Mouse (Mus musculus) monocyte, adult 5-6 weeks (primary cell): Measurements from ENCODE around the gene Il25. TPM values are rescaled to one million over a fixed set of nuclear protein-coding genes. Genes with fewer than 3 reads are reported as not detected.

Experiments
- ATAC-seq: fragments of 153-309, 156-312 bp; replicated peaks from 2 replicates; pipeline ENCODE4 v1.8.0; 2017; ENCODE audit warnings: mild to moderate bottlenecking; ENCODE audit not compliant: low TSS enrichment, insufficient number of reproducible peaks, severe bottlenecking, poor library complexity, low FRiP score
- total RNA-seq: library from RNA; stranded (forward); fragments of 200-1000, 200-491, 200-594 nt; gene quantifications from 3 replicates; pipeline ENCODE4 v1.2.3, GENCODE M21; 2017

The Il25 gene
- total RNA-seq, 1 experiment from 2014 or later, result not detected

DNA sequence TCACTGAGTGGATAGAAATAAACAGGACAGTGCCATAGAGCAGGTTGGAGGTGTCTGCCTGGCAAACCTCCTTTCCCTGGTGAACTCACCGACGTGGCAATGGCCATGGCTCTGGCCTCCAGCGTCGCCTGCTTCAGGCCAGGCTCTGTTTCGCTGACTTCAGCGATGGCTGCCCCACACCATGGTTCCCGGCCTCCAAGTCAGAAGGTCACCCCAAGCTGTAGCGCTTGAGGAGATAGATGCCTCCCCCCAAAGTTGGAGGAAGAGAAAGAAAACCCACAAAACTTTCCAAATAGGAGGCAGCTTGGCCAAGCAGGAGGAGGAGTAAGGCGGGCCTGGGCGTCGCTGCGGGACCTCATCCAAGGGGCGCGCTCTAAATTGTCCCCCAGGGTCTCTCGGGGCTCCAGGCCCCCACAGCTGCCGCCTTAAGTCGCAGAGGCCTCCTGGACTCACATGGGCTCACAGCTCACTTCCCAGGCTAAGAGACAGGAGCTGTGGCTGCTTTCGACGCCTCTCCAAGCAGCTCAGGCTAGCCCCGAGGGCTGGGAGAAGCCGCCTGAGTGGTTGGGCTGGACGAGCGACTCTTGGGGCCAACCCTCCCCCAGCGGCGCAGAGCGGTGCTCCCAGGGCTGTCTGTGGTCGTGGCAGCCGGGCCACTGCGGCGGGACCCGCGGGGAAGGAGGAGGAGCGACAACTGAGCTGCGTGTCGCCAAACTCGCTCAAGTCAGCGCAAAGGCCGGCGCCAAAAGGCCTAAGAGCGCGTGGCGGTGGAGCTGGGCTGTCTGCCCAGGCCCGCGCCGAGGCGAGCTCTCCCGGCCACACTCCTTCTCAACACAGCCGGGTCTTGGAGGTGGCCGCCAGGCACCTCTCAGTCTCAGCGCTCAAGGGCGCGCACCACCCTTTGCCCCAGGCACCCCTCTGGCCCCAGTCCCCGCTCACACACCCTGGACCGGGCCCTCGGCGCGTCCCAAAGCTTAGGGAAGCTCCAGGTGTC is 6.8 kb upstream of the Il25 start, which contains the start of gene Efs:
Gene Efs, minus strand, starts transcription at position 778 of the 994 bp plus-strand sequence.
- no peak for ATAC-seq

DNA sequence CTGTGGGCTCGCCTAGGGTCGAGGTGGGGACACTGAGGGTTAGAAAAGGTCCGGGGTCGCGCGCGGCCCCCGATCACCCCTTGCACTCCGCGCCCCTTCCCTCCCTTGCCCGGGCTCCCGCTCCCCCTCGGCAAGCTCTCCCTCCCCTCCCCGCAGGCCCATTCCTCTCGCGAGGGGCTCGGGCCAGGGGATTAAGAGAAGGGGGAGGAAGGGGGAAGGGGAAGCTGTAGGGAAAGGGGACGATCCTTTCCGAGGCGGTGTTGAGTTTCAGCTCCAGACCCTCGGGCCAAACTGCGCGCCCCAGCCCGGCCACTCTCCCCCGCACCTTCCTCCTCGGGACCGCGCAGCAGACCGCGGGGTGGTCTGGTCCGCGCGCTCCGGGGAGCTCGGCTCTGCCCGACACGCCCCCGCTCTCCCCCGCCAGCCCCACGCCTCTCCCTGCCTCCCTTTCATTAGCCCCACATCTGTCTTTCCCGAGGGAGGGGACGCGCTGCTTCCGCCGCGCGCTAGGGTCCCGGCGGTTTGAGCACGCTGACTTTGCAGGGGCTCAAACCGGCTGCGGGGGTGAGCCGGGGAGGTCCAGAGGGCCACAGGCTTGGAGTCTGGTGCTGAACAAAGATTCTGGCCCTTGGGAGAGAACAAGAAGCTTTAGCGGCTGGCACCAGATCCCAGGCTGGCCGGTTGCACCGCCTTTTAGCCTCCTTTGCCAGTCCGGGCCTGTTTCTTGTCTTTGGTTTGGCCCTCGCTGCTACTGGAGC is 5.9 kb upstream of the Il25 start:
- ATAC-seq, result no peak

DNA sequence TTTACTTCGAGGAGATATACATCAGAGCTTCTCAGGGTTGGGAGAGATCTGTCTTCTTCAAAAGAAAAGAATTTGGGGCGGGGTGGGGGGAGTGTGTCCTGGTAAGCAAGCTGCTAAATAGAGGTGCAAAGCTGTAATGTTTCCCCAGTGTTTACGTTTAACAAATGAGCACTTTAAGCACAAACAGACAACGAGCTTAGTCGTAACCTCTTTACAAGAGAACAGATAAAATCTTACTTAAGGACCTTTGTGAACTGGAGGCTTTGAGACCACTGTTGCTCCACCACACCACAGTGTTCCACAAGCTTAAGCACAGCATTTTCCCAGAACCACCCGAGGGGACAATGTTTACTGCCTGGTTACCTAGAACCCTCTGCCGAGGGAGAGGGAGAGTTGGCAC is 5.2 kb upstream of the Il25 start:
- no peak for ATAC-seq

GRCm38 (mm10) chr14:54929801-54930200 is 2.7 kb upstream of the Il25 start:
- ATAC-seq, result no peak

- no peak for ATAC-seq
Observed at GRCm38 (mm10) chr14:54930431-54930830, 2.1 kb upstream of the Il25 start.

DNA sequence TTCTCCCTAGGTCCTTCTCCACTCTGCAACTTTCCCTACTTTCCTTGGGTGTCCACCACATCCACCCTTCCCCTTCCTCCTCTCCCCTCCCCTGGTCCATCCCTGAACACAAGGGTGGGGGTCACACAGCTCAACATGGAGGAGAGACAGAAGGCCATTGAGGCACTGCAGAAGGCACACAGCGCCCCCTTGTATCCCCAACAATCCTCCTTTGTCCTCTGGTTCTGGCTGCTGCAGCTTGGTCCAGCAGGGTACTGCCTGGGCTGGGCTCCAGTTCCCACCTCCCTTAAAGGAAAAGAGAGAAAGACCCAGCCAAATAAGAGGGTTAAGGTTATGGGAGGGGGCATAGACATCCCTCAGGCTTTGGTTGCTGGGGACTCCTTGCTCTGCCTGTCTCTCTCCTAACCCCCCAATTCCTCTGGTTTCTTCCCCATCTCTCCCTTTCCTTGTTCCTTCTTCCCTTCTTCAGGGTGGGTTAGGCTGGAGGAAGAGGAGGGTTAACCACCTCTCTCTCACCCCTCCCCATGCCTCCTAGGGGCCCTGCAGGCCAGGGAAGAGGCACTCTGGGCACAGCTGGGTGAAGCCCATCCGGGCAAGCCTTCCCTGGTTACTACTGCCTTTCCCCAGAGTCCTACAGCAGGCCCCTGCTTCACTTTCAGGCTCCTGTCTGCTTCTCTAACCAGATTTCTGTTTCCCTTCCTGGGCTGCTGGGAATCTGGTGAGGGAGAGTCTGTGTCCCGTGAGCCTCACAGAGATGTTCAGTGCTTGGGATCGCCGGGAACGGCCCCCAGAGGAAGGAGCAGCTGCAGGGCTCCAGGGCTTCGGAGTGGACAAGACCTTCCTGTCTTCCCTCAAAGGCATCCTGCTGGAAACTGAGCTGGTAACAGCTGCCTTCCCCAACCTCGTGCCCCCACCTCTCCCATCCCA is 3.7 kb downstream of the Il25 start, which contains the start of gene Cmtm5:
Gene Cmtm5, plus strand, starts transcription at position 358 of the 927 bp plus-strand sequence.
- no peak for ATAC-seq

GRCm38 (mm10) chr14:54936831-54937160 is 4.3 kb downstream of the Il25 start:
- no peak for ATAC-seq

- ATAC-seq, result no peak
Observed at GRCm38 (mm10) chr14:54937361-54938182, 5.1 kb downstream of the Il25 start.

DNA sequence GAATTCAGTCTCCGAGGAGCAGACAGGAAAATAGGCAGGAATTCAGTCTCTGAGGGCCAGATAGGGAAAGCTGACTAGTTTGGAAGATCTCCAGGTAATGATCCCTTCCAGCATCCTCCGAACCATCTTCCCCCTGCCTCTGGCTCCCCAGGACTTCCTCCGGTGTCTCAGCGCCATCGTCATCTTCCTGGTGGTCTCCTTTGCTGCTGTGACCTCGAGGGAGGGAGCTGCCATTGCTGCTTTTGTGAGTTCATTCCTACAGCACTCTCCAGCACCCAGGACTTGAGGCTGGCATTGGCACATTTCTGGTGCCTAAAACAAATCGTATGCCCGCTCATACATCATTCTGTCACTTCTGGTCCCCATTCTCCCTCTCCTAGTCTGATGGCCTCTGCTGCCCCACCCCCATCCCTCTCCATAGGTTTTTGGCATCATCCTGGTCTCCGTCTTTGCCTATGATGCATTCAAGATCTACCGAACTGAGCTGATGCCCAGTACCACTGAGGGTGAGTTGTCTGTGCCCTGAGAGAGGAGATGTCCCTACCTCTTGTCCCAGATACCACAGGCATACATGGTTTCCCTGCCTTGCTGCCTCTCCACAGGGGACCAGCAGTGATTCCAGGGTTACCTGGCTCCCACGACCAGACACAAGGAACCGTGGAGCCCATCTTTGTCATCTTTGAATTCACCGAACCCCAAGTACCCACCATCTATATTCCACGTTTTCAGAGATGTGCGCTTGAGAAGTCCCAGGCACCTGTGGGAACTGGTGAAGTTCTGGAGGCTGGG is 6.1 kb downstream of the Il25 start:
- no peak for ATAC-seq

DNA sequence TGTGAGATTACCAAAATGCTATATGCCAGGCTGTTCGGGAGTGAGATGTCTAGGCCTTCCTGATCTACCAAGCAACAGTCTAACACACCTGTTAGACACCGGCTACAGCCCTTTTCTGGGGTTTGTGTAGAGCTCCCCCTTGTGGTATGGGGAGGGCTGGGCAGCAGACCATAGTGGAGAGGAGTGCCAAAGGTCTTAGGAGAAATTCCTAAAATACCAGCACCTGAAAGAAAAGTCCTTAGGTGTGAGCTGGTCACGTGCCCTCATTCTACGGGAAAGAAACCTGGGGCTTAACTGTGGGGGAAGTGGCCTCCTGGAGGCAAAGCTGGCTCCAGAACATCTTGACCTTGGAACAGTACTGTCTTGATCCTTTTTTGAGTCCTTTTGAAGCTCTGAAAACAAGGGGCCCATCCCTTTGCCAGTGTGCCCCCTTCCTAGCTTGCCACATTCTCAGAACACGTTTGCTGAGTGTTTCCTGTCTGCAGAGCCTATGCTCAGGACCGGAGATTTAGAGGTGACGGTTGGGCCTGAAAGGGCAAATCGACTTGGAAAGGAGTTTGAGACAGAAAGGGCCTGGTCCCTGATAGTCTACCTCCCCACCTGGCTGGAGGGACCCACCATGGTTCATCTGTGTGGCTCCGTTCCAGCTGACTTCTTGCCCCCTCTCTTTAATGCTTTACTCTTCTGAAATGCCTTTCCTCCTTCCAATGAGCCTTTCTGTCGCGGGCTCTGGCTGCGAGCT is 7.1 kb downstream of the Il25 start:
- ATAC-seq, result 0 out of 2 replicates have a peak, but pooled peaks have one; percentile 40

GRCm38 (mm10) chr14:54940176-54940530 is 7.7 kb downstream of the Il25 start:
- ATAC-seq, result no peak

- no peak for ATAC-seq
Observed at GRCm38 (mm10) chr14:54941024-54941978, 8.8 kb downstream of the Il25 start.

GRCm38 (mm10) chr14:54942479-54942878 is 10.0 kb downstream of the Il25 start:
- ATAC-seq, result no peak

- no peak for ATAC-seq
Observed at GRCm38 (mm10) chr14:54943971-54944370, 11.5 kb downstream of the Il25 start.

GRCm38 (mm10) chr14:54944939-54945338 is 12.4 kb downstream of the Il25 start:
- no peak for ATAC-seq
